Mouse (Mus musculus): Measurements from ENCODE around the gene Lyz2.
"Not testable (repeated sequence)": the region's sequence is repeated elsewhere in the genome, so short reads cannot be mapped to it uniquely, and the experiment has no call there.

Gene Lyz2

GRCm38 (mm10) chr10:117282049-117282448 lies at the start of gene Lyz2:
Gene Lyz2 (minus strand): TSS chr10:117282321.
- DNase-seq (ENCODE audit: low read depth): no peak

GRCm38 (mm10) chr10:117330521-117330920 lies 48.4 kb upstream of the Lyz2 start:
- peak; percentile 43 for DNase-seq (ENCODE audit: low read depth)

GRCm38 (mm10) chr10:117323782-117324181 lies 41.7 kb upstream of the Lyz2 start:
- DNase-seq (ENCODE audit: low read depth): no peak

- no peak for DNase-seq (ENCODE audit: low read depth)
Measured at GRCm38 (mm10) chr10:117322630-117323029, 40.5 kb upstream of the Lyz2 start.

GRCm38 (mm10) chr10:117320571-117320981 lies 38.5 kb upstream of the Lyz2 start:
- no peak for DNase-seq (ENCODE audit: low read depth)

GRCm38 (mm10) chr10:117316391-117316790 lies 34.3 kb upstream of the Lyz2 start:
- no peak for DNase-seq (ENCODE audit: low read depth)

- DNase-seq (ENCODE audit: low read depth): no peak
Measured at GRCm38 (mm10) chr10:117313133-117313532, 31.0 kb upstream of the Lyz2 start.

- no peak for DNase-seq (ENCODE audit: low read depth)
Measured at GRCm38 (mm10) chr10:117312168-117312567, 30.0 kb upstream of the Lyz2 start.

GRCm38 (mm10) chr10:117304371-117304770 lies 22.2 kb upstream of the Lyz2 start:
- DNase-seq (ENCODE audit: low read depth): no peak

- DNase-seq (ENCODE audit: low read depth): no peak
Measured at GRCm38 (mm10) chr10:117301688-117302087, 19.6 kb upstream of the Lyz2 start.

GRCm38 (mm10) chr10:117299901-117300520 lies 17.9 kb upstream of the Lyz2 start:
- no peak for DNase-seq (ENCODE audit: low read depth)

GRCm38 (mm10) chr10:117299106-117299505 lies 17.0 kb upstream of the Lyz2 start:
- no peak for DNase-seq (ENCODE audit: low read depth)

GRCm38 (mm10) chr10:117298336-117298735 lies 16.2 kb upstream of the Lyz2 start:
- DNase-seq (ENCODE audit: low read depth): no peak

GRCm38 (mm10) chr10:117292671-117293070 lies 10.6 kb upstream of the Lyz2 start, which contains the start of gene Lyz1:
Gene Lyz1 (minus strand): TSS chr10:117292868.
- DNase-seq (ENCODE audit: low read depth): no peak

- not testable (repeated sequence) for DNase-seq (ENCODE audit: low read depth)
Measured at GRCm38 (mm10) chr10:117290936-117291335, 8.8 kb upstream of the Lyz2 start.

GRCm38 (mm10) chr10:117290046-117290870 lies 8.1 kb upstream of the Lyz2 start:
- no peak for DNase-seq (ENCODE audit: low read depth)

GRCm38 (mm10) chr10:117289034-117289505 lies 6.9 kb upstream of the Lyz2 start:
- not testable (repeated sequence) for DNase-seq (ENCODE audit: low read depth)

- DNase-seq (ENCODE audit: low read depth): no peak
Measured at GRCm38 (mm10) chr10:117288197-117289033, 6.3 kb upstream of the Lyz2 start.

GRCm38 (mm10) chr10:117287226-117287850 lies 5.2 kb upstream of the Lyz2 start:
- no peak for DNase-seq (ENCODE audit: low read depth)

GRCm38 (mm10) chr10:117286366-117286970 lies 4.3 kb upstream of the Lyz2 start:
- no peak for DNase-seq (ENCODE audit: low read depth)

GRCm38 (mm10) chr10:117285584-117285983 lies 3.5 kb upstream of the Lyz2 start:
- not testable (repeated sequence) for DNase-seq (ENCODE audit: low read depth)
